Mouse (Mus musculus) limb, embryonic 14.5 days (tissue): Measurements from ENCODE around the gene Hist1h3a. TPM values are rescaled to one million over a fixed set of nuclear protein-coding genes. Genes with fewer than 3 reads are reported as not detected.

Source experiments
- ATAC-seq: fragments of 200-750 bp; cut with Nextera tagmentation; 2 replicates; pipeline ENCODE4 v1.8.0; 2017; ENCODE audit warnings: low read depth, moderate number of reproducible peaks, moderate TSS enrichment; ENCODE audit not compliant: low FRiP score
- DNase-seq: peaks from one replicate; pipeline ENCODE4 v3.0.0-alpha.2; 2015; ENCODE audit warnings: low spot score
- H3K27ac ChIP-seq: fragments of 300-500 bp; sonication (generic); replicated peaks from 2 replicates; pipeline ENCODE4 v1.5.1; 2014; ENCODE audit warnings: low read depth, mild to moderate bottlenecking, low read length, moderate library complexity, mixed read lengths
- H3K27me3 ChIP-seq: fragments of 300-500 bp; sonication (generic); 2 replicates; pipeline ENCODE4 v1.6.1; 2014; ENCODE audit warnings: low read length, mixed read lengths; ENCODE audit not compliant: control insufficient read depth, insufficient read depth
- H3K36me3 ChIP-seq: fragments of 300-500 bp; sonication (generic); 2 replicates; pipeline ENCODE4 v1.6.1; 2014; ENCODE audit warnings: mild to moderate bottlenecking, low read length, moderate library complexity, mixed read lengths; ENCODE audit not compliant: control insufficient read depth, insufficient read depth
- H3K4me1 ChIP-seq: fragments of 300-500 bp; sonication (generic); 2 replicates; pipeline ENCODE4 v1.6.1; 2014; ENCODE audit warnings: antibody characterized with exemption, low read length, mixed read lengths; ENCODE audit not compliant: control insufficient read depth, insufficient read depth
- H3K4me2 ChIP-seq: fragments of 300-500 bp; sonication (generic); replicated peaks from 2 replicates; pipeline ENCODE4 v1.6.1; 2014; ENCODE audit warnings: low read depth, mild to moderate bottlenecking, low read length, moderate library complexity; ENCODE audit not compliant: severe bottlenecking
- H3K4me3 ChIP-seq: fragments of 300-500 bp; sonication (generic); replicated peaks from 2 replicates; pipeline ENCODE4 v1.5.1; 2014; ENCODE audit warnings: low read length
- H3K9ac ChIP-seq: fragments of 300-500 bp; sonication (generic); 2 replicates; pipeline ENCODE4 v1.6.1; 2014; ENCODE audit warnings: mild to moderate bottlenecking, low read depth, low read length, moderate library complexity; ENCODE audit not compliant: severe bottlenecking
- H3K9me3 ChIP-seq: fragments of 300-500 bp; sonication (generic); 2 replicates; pipeline ENCODE4 v1.6.1; 2016; ENCODE audit warnings: low read length; ENCODE audit not compliant: control insufficient read depth
- POLR2A ChIP-seq: fragments of 200-500 bp; IDR thresholded peaks from 2 replicates; pipeline ENCODE4 v1.8.0; 2012; ENCODE audit warnings: inconsistent platforms, mild to moderate bottlenecking, moderate library complexity, borderline replicate concordance; ENCODE audit not compliant: insufficient read depth, insufficient read length; ENCODE audit errors: extremely low read depth
- WGBS: fragments of 180-500 bp; shearing (Covaris S2); extraction: QIAGEN DNeasy Blood & Tissue Kit; methylation state at CpG from one replicate; pipeline ENCODE4 v1.1.7; 2014; 5-methylcytosine and 5-hydroxymethylcytosine counted together
- polyA plus RNA-seq, 2 experiments: library from polyadenylated mRNA; depleted of rRNA in 1 of 2; stranded (reverse) in 1 of 2; unstranded in 1 of 2; fragments of >200 nt; fragmentation: Nextera tagmentation in 1 of 2; extraction: Ambion mirVana in 1 of 2; gene quantifications; 2 replicates each; pipeline versions ENCODE4 v1.2.1 to v1.2.3; 2012 to 2014

Gene Hist1h3a
- polyA plus RNA-seq, 2 experiments: 7.8 to 39.9 TPM

DNA sequence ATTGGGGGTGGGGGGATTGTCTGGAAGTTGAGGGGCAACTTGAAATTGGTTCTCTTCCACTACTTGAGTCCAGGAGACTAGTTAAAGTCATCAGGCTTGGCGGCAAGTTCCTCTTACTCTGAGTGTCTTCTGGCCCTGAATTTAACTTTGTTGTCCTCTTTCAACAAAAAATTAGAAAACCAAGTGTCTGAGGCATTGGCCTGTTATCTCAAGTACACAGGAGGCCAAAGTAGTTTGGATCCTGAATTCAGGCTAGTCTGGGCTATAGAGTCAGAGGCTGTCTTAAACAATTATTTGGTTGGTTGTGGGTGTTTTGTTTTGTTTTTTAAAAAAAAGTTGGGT, 3.0 kb upstream of the Hist1h3a start:
- no peak overlapping the region for H3K27ac ChIP-seq
- no peak overlapping the region for H3K4me2 ChIP-seq
- peaks cover 16% of the 10 kb centered on the region for H3K4me1 ChIP-seq
- H3K36me3 ChIP-seq: no peaks in the 10 kb centered on the region
- H3K9ac ChIP-seq: no peak overlapping the region
- no peaks in the 10 kb centered on the region for H3K9me3 ChIP-seq
- TF ChIP-seq POLR2A: no peak
- H3K27me3 ChIP-seq: no peaks in the 10 kb centered on the region
- DNase-seq (no peak), ATAC-seq (no peak)
- WGBS: 47% methylated on average over 1 of the region's 1 CpGs
- no peak overlapping the region for H3K4me3 ChIP-seq

GRCm38 (mm10) chr13:23764324-23765171, 2.4 kb upstream of the Hist1h3a start:
- ATAC-seq: no peak
- no peak for DNase-seq

DNA sequence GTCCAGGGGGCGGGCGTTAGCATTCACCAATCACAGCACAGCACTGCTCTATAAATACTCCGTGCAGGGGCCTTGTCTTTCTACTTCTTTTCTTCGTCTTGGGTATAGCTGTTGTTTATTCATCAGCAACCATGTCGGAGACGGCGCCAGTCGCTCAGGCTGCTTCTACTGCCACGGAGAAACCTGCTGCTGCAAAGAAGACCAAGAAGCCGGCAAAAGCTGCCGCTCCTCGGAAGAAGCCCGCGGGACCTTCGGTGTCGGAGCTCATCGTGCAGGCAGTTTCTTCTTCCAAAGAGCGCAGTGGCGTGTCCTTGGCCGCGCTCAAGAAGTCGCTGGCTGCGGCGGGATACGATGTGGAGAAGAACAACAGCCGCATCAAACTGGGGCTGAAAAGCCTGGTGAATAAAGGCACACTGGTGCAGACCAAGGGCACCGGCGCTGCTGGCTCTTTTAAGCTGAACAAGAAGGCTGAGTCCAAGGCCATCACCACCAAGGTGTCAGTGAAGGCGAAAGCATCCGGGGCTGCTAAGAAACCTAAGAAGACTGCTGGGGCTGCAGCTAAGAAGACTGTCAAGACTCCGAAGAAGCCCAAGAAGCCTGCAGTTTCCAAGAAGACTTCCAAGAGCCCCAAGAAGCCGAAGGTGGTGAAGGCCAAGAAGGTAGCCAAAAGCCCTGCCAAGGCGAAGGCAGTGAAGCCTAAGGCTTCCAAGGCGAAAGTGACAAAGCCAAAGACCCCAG, 1.6 kb upstream of the Hist1h3a start, which contains the start of gene Hist1h1a:
Hist1h1a (plus strand) TSS at position 81 of the 738 bp plus-strand sequence.
- Histone ChIP-seq H3K9me3 (no peaks in the 10 kb centered on the region), H3K36me3 (no peaks in the 10 kb centered on the region), H3K27ac (peak within 1 kb of the TSS; percentile 94), H3K4me2 (peak within 1 kb of the TSS; percentile 85), H3K9ac (peak within 1 kb of the TSS; percentile 75), H3K4me1 (peaks cover 20% of the 10 kb centered on the region), H3K4me3 (peak within 1 kb of the TSS; percentile 52), H3K27me3 (no peaks in the 10 kb centered on the region)
- WGBS: 4% methylated on average over 34 of the region's 34 CpGs
- peak; percentile 99 for DNase-seq
- TF ChIP-seq POLR2A: peak; percentile 98; the same call in 1 of the 2 replicates
- peak; percentile 74 for ATAC-seq

More at GRCm38 (mm10) chr13:23764324-23765171, 2.4 kb upstream of the Hist1h3a start:
- peak overlapping the region; percentile 52 for H3K4me3 ChIP-seq
- H3K27me3 ChIP-seq: no peaks in the 10 kb centered on the region
- H3K27ac ChIP-seq: peak overlapping the region; percentile 94
- peak overlapping the region; percentile 85 for H3K4me2 ChIP-seq
- H3K9me3 ChIP-seq: no peaks in the 10 kb centered on the region
- H3K9ac ChIP-seq: peak overlapping the region; percentile 75
- no peak for TF ChIP-seq POLR2A
- peaks cover 20% of the 10 kb centered on the region for H3K4me1 ChIP-seq
- H3K36me3 ChIP-seq: no peaks in the 10 kb centered on the region
- WGBS: 34% methylated on average over 12 of the region's 12 CpGs

DNA sequence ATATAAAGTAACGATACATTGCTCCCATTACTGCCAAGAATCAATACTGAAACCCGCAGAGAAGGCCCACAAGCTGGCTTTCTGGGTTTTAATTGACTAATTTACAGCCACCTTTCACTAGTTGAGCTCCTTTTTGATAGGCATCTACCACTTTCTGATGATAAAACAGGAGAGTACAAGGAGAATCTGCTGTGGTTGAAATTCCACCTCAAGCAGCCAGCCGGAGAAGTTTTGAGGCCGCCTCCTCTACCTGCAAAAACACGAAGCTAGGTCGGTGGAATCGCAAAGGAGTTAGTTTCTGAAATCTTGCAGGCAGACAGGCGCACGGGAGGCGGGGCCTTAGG, 1.0 kb upstream of the Hist1h3a start:
- Histone ChIP-seq H3K4me1 (peaks cover 20% of the 10 kb centered on the region), H3K4me3 (peak overlapping the region; percentile 52), H3K27ac (peak overlapping the region; percentile 94), H3K9me3 (no peaks in the 10 kb centered on the region), H3K9ac (peak overlapping the region; percentile 44), H3K36me3 (no peaks in the 10 kb centered on the region), H3K27me3 (no peaks in the 10 kb centered on the region), H3K4me2 (peak overlapping the region; percentile 85)
- under 1% methylated on average over 10 of the region's 10 CpGs for WGBS
- ATAC-seq (no peak), DNase-seq (no peak)
- TF ChIP-seq POLR2A: no peak

DNA sequence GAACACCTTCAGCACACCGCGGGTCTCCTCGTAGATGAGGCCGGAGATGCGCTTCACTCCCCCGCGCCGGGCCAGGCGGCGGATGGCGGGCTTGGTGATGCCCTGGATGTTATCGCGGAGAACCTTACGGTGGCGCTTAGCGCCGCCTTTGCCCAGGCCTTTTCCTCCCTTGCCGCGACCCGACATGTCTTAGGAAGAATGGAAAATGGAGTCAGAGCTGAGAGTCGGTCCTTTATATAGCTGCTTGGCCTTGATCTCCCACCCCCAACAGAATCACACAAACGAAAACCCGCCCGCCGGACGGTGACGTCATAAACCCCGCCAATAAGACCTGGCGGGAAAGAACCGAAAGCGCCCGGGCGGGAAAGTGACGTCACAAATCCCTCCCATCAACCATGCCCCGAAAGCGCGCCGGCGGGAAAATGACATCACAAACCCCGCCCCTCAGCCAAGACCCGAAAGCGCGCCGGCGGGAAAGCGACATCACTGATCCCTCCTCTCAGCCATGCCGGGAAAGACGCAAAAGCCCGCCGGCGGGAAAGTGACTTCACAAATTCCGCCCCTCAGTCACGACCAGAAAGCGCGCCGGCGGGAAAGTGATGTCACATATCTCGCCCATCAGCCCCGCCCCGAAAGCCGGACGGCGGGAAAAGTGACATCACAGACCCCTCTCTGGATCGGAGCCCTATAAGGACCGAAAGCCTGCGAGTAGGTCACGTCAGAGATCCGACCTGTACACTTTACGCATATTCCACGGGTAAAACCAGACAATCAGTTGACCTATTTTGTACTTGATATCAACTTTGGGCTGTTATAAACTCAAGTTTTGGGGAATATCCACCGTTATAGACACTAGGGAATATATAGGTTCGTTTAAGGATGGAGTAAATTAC, 968 bp downstream of the Hist1h3a start, which contains the start of gene Hist1h4a:
Hist1h4a (minus strand) TSS at position 259 of the 893 bp plus-strand sequence.
- peak; percentile 98; the same call in 1 of the 2 replicates for TF ChIP-seq POLR2A
- H3K4me2 ChIP-seq: peak within 1 kb of the TSS; percentile 85
- no peaks in the 10 kb centered on the region for H3K36me3 ChIP-seq
- H3K4me1 ChIP-seq: peaks cover 24% of the 10 kb centered on the region
- H3K27ac ChIP-seq: peak within 1 kb of the TSS; percentile 94
- H3K27me3 ChIP-seq: no peaks in the 10 kb centered on the region
- H3K9me3 ChIP-seq: no peaks in the 10 kb centered on the region
- ATAC-seq (peak; percentile 78), DNase-seq (peak; percentile 99)
- under 1% methylated on average over 54 of the region's 72 CpGs for WGBS
- H3K9ac ChIP-seq: peak within 1 kb of the TSS; percentile 64
- H3K4me3 ChIP-seq: peak within 1 kb of the TSS; percentile 52
